In genomic region chr3:121724553-121724952, GRCm38 (mm10) we compare ENCODE assay signal across 9 mouse cellular contexts. TPM values are rescaled to one million over a fixed set of nuclear protein-coding genes. Genes with fewer than 3 reads are reported as not detected.
A peak's percentile ranks its signal among the peaks of the same experiment; 100 is the strongest.
DNase-seq lines count a peak whose midpoint lies in the region; ATAC-seq lines count a peak whose summit lies in the region.
"Had no signal": no experiment of that assay in that cellular context is flagged by ENCODE, and none has a peak within 500 bp of the region (broad histone marks: within the 10 kb centered on the region; RNA-seq: fewer than 3 reads in every experiment).

No protein-coding gene starts in this region.

- H3K36me3 ChIP-seq in lung, embryonic 15.5 days = no peaks in the 10 kb centered on the region
- H3K36me3 ChIP-seq in forebrain, embryonic 12.5 days (replicated peaks) = peaks cover under 1% of the 10 kb centered on the region; the same call in 1 of the 2 replicates
- H3K36me3 ChIP-seq in intestine, embryonic 16.5 days (ENCODE audit: control insufficient read depth, insufficient read depth, low read length) = no peaks in the 10 kb centered on the region
- H3K36me3 ChIP-seq in stomach, embryonic 14.5 days (ENCODE audit: control insufficient read depth, insufficient read depth, low read length) = no peaks in the 10 kb centered on the region
- H3K36me3 ChIP-seq: liver, embryonic 15.5 days had no signal

- H3K9me3 ChIP-seq in lung, embryonic 15.5 days = no peaks in the 10 kb centered on the region
- no peaks in the 10 kb centered on the region for H3K9me3 ChIP-seq in forebrain, embryonic 12.5 days
- no peaks in the 10 kb centered on the region for H3K9me3 ChIP-seq in intestine, embryonic 16.5 days (ENCODE audit: control insufficient read depth, low read length)
- H3K9me3 ChIP-seq in stomach, embryonic 14.5 days (ENCODE audit: control insufficient read depth, low read depth, low read length) = no peaks in the 10 kb centered on the region
- H3K9me3 ChIP-seq: liver, embryonic 15.5 days had no signal

- no peaks in the 10 kb centered on the region for H3K27me3 ChIP-seq in lung, embryonic 15.5 days
- peaks cover 20% of the 10 kb centered on the region; the same call in 1 of the 2 replicates for H3K27me3 ChIP-seq in forebrain, embryonic 12.5 days
- peaks cover 7% of the 10 kb centered on the region; the same call in 1 of the 2 replicates for H3K27me3 ChIP-seq in intestine, embryonic 16.5 days (replicated peaks; ENCODE audit: control insufficient read depth, insufficient read depth, low read length)
- no peaks in the 10 kb centered on the region for H3K27me3 ChIP-seq in stomach, embryonic 14.5 days (ENCODE audit: control insufficient read depth, insufficient read depth, low read length)

- H3K4me2 ChIP-seq in lung, embryonic 15.5 days = peak overlapping the region; percentile 76
- peak overlapping the region; percentile 86 for H3K4me2 ChIP-seq in forebrain, embryonic 12.5 days
- H3K4me2 ChIP-seq in intestine, embryonic 16.5 days (ENCODE audit: low read depth, low read length) = peak overlapping the region; percentile 94
- peak overlapping the region; percentile 94 for H3K4me2 ChIP-seq in stomach, embryonic 14.5 days (replicated peaks; ENCODE audit: low read depth, low read length)

- H3K9ac ChIP-seq in lung, embryonic 15.5 days = no peak overlapping the region
- no peak overlapping the region; the same call in 1 of the 2 replicates for H3K9ac ChIP-seq in forebrain, embryonic 12.5 days
- peak overlapping the region; percentile 68 for H3K9ac ChIP-seq in intestine, embryonic 16.5 days (ENCODE audit: low read depth, low read length)
- H3K9ac ChIP-seq in stomach, embryonic 14.5 days (replicated peaks; ENCODE audit: low read depth, low read length) = no peak overlapping the region
- H3K9ac ChIP-seq: liver, embryonic 15.5 days had no signal

- H3K4me1 ChIP-seq in lung, embryonic 15.5 days = peaks cover 25% of the 10 kb centered on the region
- peaks cover 34% of the 10 kb centered on the region for H3K4me1 ChIP-seq in forebrain, embryonic 12.5 days
- peaks cover 25% of the 10 kb centered on the region for H3K4me1 ChIP-seq in intestine, embryonic 16.5 days (ENCODE audit: control insufficient read depth, insufficient read depth, low read length)
- peaks cover 14% of the 10 kb centered on the region for H3K4me1 ChIP-seq in stomach, embryonic 14.5 days (ENCODE audit: control insufficient read depth, insufficient read depth, low read length)

- ATAC-seq in lung, embryonic 15.5 days (ENCODE audit: borderline replicate concordance, extremely low read depth, low FRiP score, low TSS enrichment) = no peak
- ATAC-seq in forebrain, embryonic 12.5 days (ENCODE audit: low FRiP score) = no peak
- ATAC-seq in intestine, embryonic 16.5 days = no peak
- no peak for ATAC-seq in stomach, embryonic 14.5 days (ENCODE audit: insufficient number of reproducible peaks, insufficient read depth, low FRiP score, low read depth)

- WGBS in lung, embryonic 15.5 days = 28% methylated on average over 12 of the region's 12 CpGs
- WGBS in forebrain, embryonic 12.5 days = 40% methylated on average over 12 of the region's 12 CpGs
- WGBS in intestine, embryonic 16.5 days = 28% methylated on average over 12 of the region's 12 CpGs
- WGBS in stomach, embryonic 14.5 days = 33% methylated on average over 12 of the region's 12 CpGs

- no peak overlapping the region for H3K27ac ChIP-seq in lung, embryonic 15.5 days
- H3K27ac ChIP-seq in forebrain, embryonic 12.5 days = no peak overlapping the region
- H3K27ac ChIP-seq in intestine, embryonic 16.5 days (ENCODE audit: low read length) = peak overlapping the region; percentile 57; the same call in 1 of the 2 replicates
- H3K27ac ChIP-seq in stomach, embryonic 14.5 days (ENCODE audit: low read length) = no peak overlapping the region
- H3K27ac ChIP-seq: liver, embryonic 15.5 days had no signal

- H3K4me3 ChIP-seq in lung, embryonic 15.5 days = peak overlapping the region; percentile 57
- H3K4me3 ChIP-seq in forebrain, embryonic 12.5 days (replicated peaks) = peak overlapping the region; percentile 61
- H3K4me3 ChIP-seq in intestine, embryonic 16.5 days (ENCODE audit: low read length) = peak overlapping the region; percentile 69
- peak overlapping the region; percentile 57 for H3K4me3 ChIP-seq in stomach, embryonic 14.5 days (ENCODE audit: low read depth, low read length)

- no peak for DNase-seq in lung, adult 18-20 months
- DNase-seq in ovary, adult 18-20 months (ENCODE audit: low spot score) = no peak
- DNase-seq in right cerebral cortex, adult 18-20 months = no peak
- DNase-seq: cerebellum, adult 11-12 months had no signal

RNA-seq across cellular contexts. Expression of gene F3, which starts 1.2 kb away (rescaled TPM):
- polyA plus RNA-seq in lung, embryonic 15.5 days (2015; fragmentation: Nextera tagmentation; extraction: Ambion mirVana) = 21.7 and 26.4 TPM in 2 replicates
- polyA plus RNA-seq in forebrain, embryonic 12.5 days (2016; fragmentation: Nextera tagmentation; extraction: Ambion mirVana) = 6.7 and 7.3 TPM in 2 replicates
- 24.7 and 28.6 TPM in 2 replicates for polyA plus RNA-seq in intestine, embryonic 16.5 days (2015; fragmentation: Nextera tagmentation; extraction: Ambion mirVana)
- 22.3 and 24.9 TPM in 2 replicates for polyA plus RNA-seq in stomach, embryonic 14.5 days (2014; fragmentation: Nextera tagmentation; extraction: Ambion mirVana)

RNA-seq across cellular contexts. Expression of gene 4930432M17Rik, which starts 54.0 kb away (rescaled TPM):
- not detected in 2 replicates for polyA plus RNA-seq in lung, embryonic 15.5 days (2015; fragmentation: Nextera tagmentation; extraction: Ambion mirVana)
- not detected in 2 replicates for polyA plus RNA-seq in forebrain, embryonic 12.5 days (2016; fragmentation: Nextera tagmentation; extraction: Ambion mirVana)
- polyA plus RNA-seq in intestine, embryonic 16.5 days (2015; fragmentation: Nextera tagmentation; extraction: Ambion mirVana) = not detected in 2 replicates
- not detected in 2 replicates for polyA plus RNA-seq in stomach, embryonic 14.5 days (2014; fragmentation: Nextera tagmentation; extraction: Ambion mirVana)
- polyA plus RNA-seq: liver, embryonic 15.5 days had no signal
